Mouse (Mus musculus): ENCODE data around the gene Disp2.

The Disp2 gene

DNA sequence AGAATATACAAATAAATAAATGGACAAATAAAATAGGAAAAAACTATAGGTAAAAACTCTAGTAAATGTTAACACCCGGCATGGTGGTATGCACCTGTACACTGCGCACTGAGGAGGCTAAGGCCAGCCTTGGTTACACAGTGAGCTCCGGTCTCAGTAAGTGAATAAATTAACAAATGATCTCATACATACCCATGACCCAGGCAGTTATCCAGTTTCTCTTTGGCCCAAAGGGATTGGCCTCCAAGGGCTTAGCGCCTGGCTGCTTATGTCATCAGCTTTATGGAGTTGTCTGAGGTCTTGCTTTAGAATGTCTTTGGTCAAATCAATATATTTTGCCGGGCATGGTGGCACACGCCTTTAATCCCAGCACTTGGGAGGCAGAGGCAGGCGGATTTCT lies 4.1 kb downstream of the Disp2 start:
- DNase-seq (ENCODE audit: low spot score in 2 of 2): no peak

DNA sequence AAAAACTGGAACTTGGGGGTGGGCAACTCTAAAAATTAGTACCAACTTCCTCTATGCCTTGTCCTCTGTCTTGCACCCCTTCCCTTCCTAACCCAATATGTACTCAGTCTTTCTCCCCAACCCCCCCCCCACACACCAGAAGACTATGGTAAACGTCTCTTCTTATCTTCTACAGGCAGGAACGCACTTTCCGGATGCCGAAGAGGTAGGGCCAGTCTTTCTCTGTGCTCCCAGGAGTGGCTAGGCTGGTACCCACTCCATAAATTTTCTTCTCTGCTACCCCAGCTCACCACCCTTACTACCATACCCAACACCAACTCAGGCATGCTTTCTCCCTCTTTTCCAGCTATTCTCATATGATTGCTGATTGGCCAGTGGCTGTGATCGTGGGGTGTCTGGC lies 7.0 kb downstream of the Disp2 start:
- DNase-seq (ENCODE audit: low spot score in 2 of 2): no peak

GRCm38 (mm10) chr2:118789501-118789900 lies 10.0 kb downstream of the Disp2 start:
- DNase-seq (ENCODE audit: low spot score in 2 of 2): no peak

DNA sequence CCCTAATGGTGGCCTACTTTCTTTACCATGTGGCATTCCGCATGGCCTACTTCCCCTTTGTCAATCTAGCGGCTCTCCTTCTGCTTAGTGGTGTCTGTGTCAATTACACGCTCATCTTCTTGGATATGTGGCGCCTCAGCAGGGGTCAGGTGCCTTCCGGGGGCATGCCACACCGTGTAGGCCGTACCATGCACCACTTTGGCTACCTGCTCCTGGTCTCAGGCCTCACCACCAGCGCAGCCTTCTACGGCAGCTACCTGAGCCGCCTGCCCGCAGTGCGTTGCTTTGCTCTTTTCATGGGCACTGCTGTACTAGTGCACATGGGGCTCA lies 10.7 kb downstream of the Disp2 start:
- DNase-seq (ENCODE audit: low spot score in 2 of 2): no peak

GRCm38 (mm10) chr2:118790551-118791525 lies 11.3 kb downstream of the Disp2 start:
- DNase-seq (ENCODE audit: low spot score in 2 of 2): peak; percentile 38 to 66

DNA sequence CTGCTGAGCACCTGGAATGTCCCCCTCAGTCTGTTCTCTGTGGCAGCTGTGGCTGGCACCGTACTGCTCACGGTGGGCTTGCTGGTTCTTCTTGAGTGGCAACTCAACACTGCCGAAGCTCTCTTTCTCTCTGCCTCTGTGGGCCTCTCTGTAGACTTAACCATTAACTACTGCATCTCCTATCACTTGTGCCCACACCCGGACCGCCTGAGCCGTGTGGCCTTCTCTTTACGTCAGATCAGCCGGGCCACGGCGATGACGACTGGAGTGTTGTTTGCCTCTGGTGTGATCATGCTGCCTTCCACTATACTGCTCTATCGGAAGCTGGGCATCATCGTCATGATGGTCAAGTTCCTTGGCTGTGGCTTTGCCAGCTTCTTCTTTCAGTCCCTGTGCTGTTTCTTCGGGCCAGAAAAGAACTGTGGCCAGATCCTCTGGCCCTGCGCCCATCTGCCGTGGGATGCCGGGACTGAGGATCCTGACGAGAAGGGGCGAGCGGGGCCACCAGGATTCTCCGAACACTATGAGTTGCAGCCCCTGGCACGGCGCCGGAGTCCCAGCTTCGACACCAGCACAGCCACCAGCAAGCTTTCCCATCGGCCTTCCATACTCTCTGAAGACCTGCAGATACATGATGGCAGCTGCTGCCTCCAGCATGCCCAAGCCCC lies 12.2 kb downstream of the Disp2 start:
- DNase-seq (ENCODE audit: low spot score in 2 of 2): no peak

DNA sequence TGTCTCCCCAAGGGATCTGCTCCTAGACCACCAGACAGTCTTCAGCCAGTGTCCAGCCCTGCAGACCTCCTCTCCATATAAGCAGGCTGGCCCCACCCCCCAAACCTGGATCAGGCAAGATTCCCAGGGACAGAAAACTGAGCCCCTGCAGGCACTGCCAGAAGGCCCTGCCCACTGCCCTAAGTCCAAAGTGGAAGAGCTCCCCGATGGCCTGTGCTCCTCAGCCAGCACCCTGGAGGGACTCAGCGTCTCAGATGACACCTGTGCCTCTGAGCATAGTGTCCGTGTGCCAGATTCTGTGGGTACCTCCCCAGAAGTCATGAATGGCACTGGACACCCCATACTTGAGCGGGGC lies 12.7 kb downstream of the Disp2 start:
- DNase-seq (ENCODE audit: low spot score in 2 of 2): no peak

DNA sequence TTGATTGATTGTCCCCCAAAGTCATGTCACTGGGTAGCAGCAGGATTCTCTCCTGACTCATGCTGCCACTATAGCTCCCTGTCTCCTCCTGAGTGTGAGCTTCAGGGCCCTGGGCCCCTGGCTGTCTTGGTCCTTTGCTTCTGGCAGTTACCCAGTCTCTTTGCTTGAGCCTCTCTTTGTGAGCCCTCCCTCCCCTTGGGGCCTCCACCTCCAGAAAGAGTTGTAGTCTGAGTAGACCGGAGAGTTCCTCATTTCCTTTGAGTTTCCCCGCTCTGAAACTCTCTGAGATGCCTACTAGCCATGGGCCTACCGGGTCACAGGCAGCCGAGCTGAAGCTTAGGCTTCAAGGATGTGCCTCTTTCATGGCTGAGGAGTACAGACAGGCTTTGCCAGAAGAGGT lies 14.1 kb downstream of the Disp2 start:
- DNase-seq (ENCODE audit: low spot score in 2 of 2): no peak

DNA sequence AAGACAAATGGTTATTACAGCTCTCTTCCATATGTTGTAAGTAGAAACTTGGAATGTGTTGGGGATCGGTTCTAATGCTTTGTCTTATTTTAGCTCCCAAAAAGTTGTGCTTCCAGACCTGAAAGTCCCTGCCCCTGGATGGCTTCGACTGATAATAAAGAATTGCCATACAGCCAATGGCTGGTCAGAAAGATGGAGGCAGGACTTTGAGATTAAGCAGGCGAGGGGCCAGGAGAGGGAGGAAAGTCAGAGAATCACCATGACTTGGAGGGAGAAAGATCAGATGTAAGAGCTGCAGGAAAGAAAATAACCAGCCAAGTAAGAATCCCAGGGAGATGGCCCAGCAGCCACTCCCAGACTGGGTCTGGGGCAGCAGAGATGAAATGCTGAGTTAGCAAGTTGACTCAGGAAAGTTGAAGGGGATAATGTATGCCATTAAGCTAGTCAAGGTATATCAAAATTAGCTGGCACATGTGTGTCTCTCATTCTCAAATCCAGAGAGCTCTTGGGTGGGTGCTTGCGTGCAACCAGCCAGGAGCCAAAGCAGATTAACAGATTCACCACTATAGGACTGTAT lies 23.1 kb downstream of the Disp2 start:
- no peak for DNase-seq (ENCODE audit: low spot score in 2 of 2)

GRCm38 (mm10) chr2:118804474-118804873 lies 25.0 kb downstream of the Disp2 start:
- peak in 1 of 2 experiments; percentile 37 for DNase-seq (ENCODE audit: low spot score in 2 of 2)

GRCm38 (mm10) chr2:118805137-118805536 lies 25.6 kb downstream of the Disp2 start:
- no peak for DNase-seq (ENCODE audit: low spot score in 2 of 2)

DNA sequence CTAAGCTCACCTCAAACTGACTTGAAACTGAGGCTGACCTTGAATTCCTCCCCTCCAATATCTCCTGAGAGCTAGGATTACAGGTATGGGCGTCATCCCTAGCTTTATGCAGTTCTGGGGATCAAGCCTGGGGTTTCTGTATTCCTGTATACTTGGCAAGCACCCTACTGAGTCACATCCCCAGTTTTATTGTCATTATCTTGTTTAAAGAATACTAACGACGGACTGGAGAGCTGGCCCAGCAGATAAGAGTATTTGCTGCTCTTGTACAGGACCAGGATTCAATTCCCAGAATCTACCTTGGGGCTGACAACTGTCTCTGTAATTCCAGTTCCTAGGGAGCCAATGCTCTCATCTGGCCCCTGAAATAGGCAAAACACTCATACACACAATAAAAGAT lies 26.2 kb downstream of the Disp2 start:
- DNase-seq (ENCODE audit: low spot score in 2 of 2): no peak

- DNase-seq (ENCODE audit: low spot score in 2 of 2): no peak
Observed at GRCm38 (mm10) chr2:118806860-118807259, 27.3 kb downstream of the Disp2 start.

- no peak for DNase-seq (ENCODE audit: low spot score in 2 of 2)
Observed at GRCm38 (mm10) chr2:118810861-118811260, 31.3 kb downstream of the Disp2 start.

DNA sequence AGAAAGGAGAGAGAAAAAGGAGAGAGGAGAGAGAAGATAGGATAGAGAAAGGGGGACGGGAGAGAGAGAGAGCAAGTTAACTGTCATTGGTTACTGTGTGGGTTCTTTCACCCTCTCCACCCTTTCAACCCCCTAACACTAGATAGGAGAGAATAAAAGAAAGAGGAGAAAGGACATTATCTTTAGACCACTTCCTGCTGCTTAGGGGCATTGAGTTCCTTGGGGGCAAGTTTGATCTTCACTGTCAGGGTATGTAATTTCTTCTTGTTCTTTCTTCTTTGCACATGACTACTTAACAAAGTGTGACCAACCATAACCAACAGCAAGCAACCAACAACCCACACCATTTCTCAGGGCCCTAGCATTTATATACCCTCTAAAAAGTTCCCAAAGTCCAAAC lies 33.2 kb downstream of the Disp2 start:
- DNase-seq (ENCODE audit: low spot score in 2 of 2): no peak

GRCm38 (mm10) chr2:118813981-118814836 lies 34.7 kb downstream of the Disp2 start, which contains the start of gene Knstrn:
TSS of gene Knstrn (plus strand) at chr2:118814003.
- peak; percentile 89 to 96 for DNase-seq (ENCODE audit: low spot score in 2 of 2)

- no peak for DNase-seq (ENCODE audit: low spot score in 2 of 2)
Observed at GRCm38 (mm10) chr2:118822800-118823199, 43.3 kb downstream of the Disp2 start.

DNA sequence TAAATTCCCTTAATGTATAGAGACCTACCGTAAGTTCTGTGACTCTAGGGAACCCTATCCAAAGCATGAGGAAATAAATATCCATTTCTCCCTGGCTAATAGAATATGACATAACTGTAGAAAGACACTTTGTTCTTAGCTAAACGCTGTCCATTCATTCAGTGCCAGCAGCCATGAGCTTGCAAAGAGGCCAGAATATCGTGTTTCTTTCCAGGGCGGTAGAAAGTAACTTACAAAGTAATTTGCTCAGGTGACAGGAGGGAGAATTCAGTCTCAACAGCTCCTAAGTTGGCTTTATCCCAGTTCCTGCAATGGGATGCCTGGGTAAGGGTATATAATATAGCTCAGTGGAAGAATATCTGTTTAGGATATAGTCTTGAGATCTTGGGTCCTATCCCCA lies 44.9 kb downstream of the Disp2 start:
- no peak for DNase-seq (ENCODE audit: low spot score in 2 of 2)

GRCm38 (mm10) chr2:118829096-118829495 lies 49.6 kb downstream of the Disp2 start:
- no peak for DNase-seq (ENCODE audit: low spot score in 2 of 2)

GRCm38 (mm10) chr2:118834061-118834460 lies 54.5 kb downstream of the Disp2 start:
- DNase-seq (ENCODE audit: low spot score in 2 of 2): no peak

DNA sequence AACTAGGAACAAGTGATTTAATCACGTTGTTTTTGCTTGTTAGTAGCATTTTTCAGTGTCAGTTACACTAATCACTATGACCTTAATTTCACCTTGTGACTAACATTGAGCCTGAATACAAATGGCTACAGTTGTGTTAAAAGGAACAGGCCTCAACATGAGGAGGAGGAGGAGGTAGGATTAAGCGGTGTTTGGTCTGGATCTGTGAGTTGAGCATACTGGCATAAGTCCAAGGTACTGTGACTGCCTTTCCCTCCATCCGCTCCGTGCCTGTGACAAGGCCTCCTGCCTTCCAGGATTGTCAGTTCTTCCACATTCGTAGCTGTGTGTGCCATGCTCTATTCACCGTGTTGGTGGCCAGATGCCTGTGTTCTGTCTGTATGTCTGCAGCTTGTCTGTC lies 55.6 kb downstream of the Disp2 start:
- no peak for DNase-seq (ENCODE audit: low spot score in 2 of 2)

DNA sequence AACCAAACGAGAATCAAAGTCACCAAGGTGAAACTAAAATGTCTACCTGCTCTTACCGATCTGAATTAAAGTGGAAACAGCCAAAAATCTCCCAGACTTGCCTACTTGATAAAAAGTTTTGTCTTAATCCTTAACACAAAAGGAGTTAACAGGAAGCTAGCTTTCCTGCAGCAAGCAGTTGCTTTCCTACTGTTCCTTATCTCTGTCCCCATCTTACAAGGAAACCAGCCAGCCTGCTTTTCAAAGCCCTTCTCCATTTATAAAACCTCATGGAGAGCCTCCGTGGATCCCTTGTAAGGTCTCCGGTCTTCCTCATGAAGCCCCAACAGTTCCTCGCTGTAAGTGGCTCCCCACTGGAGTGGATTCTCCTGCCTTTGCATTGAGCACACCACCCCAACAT lies 58.8 kb downstream of the Disp2 start:
- no peak for DNase-seq (ENCODE audit: low spot score in 2 of 2)
